In genomic region chr7:34317901-34318476, GRCm38 (mm10) we compare ENCODE assay signal across 9 mouse cellular contexts. TPM values are rescaled to one million over a fixed set of nuclear protein-coding genes. Genes with fewer than 3 reads are reported as not detected.
DNase-seq lines count a peak whose midpoint lies in the region; ATAC-seq and TF ChIP-seq lines count a peak whose summit lies in the region.
"Had no signal": no experiment of that assay in that cellular context is flagged by ENCODE, and none has a peak within 500 bp of the region (broad histone marks: within the 10 kb centered on the region; RNA-seq: fewer than 3 reads in every experiment).

No protein-coding gene starts in this region.

- no peaks in the 10 kb centered on the region for H3K4me1 ChIP-seq in small intestine, adult 2 months (ENCODE audit: control insufficient read depth, insufficient read depth, insufficient read length, low read length)

- intact Hi-C loops in left cerebral cortex, postnatal 10 days (cut with DNase I): no loop called here
- intact Hi-C loops in left cerebral cortex, postnatal 36 days (cut with DNase I): no loop called here

- H3K36me3 ChIP-seq in small intestine, adult 2 months (ENCODE audit: control insufficient read depth, insufficient read depth, low read length): no peaks in the 10 kb centered on the region
- H3K36me3 ChIP-seq: neural tube, embryonic 12.5 days had no signal

- no peak overlapping the region for H3K4me3 ChIP-seq in small intestine, adult 2 months (ENCODE audit: low read depth, low read length)
- H3K4me3 ChIP-seq: neural tube, embryonic 12.5 days had no signal

- no peak for TF ChIP-seq POLR2A in small intestine, adult 2 months (IDR thresholded peaks at IDR 0.05; ENCODE audit: low read depth, low read length)

- no peak for TF ChIP-seq CTCF in small intestine, adult 2 months (IDR thresholded peaks at IDR 0.05; ENCODE audit: extremely low read depth, insufficient read length, insufficient replicate concordance, low read depth, low read length)

- H3K27me3 ChIP-seq in small intestine, adult 2 months (ENCODE audit: control insufficient read depth, insufficient read depth, low read length): no peaks in the 10 kb centered on the region
- H3K27me3 ChIP-seq: neural tube, embryonic 12.5 days had no signal

- DNase-seq in left cerebral cortex, postnatal 10 days (ENCODE audit: extremely low spot score in 1 of 2, low spot score in 2 of 2): peak; percentile 42 to 68
- no peak for DNase-seq in left cerebral cortex, postnatal 36 days (ENCODE audit: low spot score in 2 of 2)
- DNase-seq in adrenal gland, postnatal 36 days: peak; percentile 72 to 78
- DNase-seq in heart, adult 11 months: peak; percentile 98
- peak; percentile 66 to 72 for DNase-seq in kidney, postnatal 4 days
- DNase-seq in frontal cortex, postnatal 36 days (ENCODE audit: low spot score in 2 of 2): no peak

- no peak for ATAC-seq in megakaryocyte progenitor cell, adult 5-6 weeks (replicated peaks; ENCODE audit: poor library complexity)

- WGBS in small intestine, adult 2 months: 61% methylated on average over 7 of the region's 7 CpGs

- H3K27ac ChIP-seq in small intestine, adult 2 months (ENCODE audit: insufficient read depth, low read depth, low read length): peak overlapping the region; percentile 8; the same call in 1 of the 2 replicates
- H3K27ac ChIP-seq: neural tube, embryonic 12.5 days had no signal

RNA-seq across cellular contexts. Expression of gene 4931406P16Rik, which starts 4.6 kb away (rescaled TPM):
- total RNA-seq in left cerebral cortex, postnatal 10 days (2021): 10 to 100 TPM; 46.2 to 54.4 TPM
- total RNA-seq in left cerebral cortex, postnatal 36 days (2021): 10 to 100 TPM; 38.6 to 49.4 TPM
- total RNA-seq in adrenal gland, postnatal 36 days (2021): 10 to 100 TPM; 57.4 to 79.6 TPM
- 7.5 and 15.8 TPM in 2 replicates for polyA plus RNA-seq in small intestine, adult 2 months (2012; rRNA removed)
- total RNA-seq in megakaryocyte progenitor cell, adult 5-6 weeks (2015): 16.4 and 18.7 TPM in 2 replicates
- total RNA-seq in megakaryocyte progenitor cell, adult 5-6 weeks (2017): 12.0 and 12.2 TPM in 2 replicates

Comparison
In these comparisons a context has a peak if more than half of its experiments do, and no peak if none do; other contexts are left out.
1. DNase-seq: peak in left cerebral cortex, postnatal 10 days (2 of 2), adrenal gland, postnatal 36 days (2 of 2), heart, adult 11 months (single experiment) and kidney, postnatal 4 days (2 of 2); none in left cerebral cortex, postnatal 36 days (0 of 2) and frontal cortex, postnatal 36 days (0 of 2).